Mouse (Mus musculus): ENCODE data around the gene Sys1. TPM values are rescaled to one million over a fixed set of nuclear protein-coding genes. Genes with fewer than 3 reads are reported as not detected.

Sys1 gene
- polyA plus RNA-seq (2015; fragmentation: Nextera tagmentation; extraction: Ambion mirVana) = 59.2 and 64.2 TPM in 2 replicates

GRCm38 (mm10) chr2:164456864-164457300 is at the start of gene Sys1:
TSS of gene Sys1 (plus strand) at chr2:164456964.
- no peak for ATAC-seq (replicated peaks; ENCODE audit: low FRiP score)
- Histone ChIP-seq H3K27ac (peak within 1 kb of the TSS; percentile 93), H3K4me2 (peak within 1 kb of the TSS; percentile 51), H3K9ac (peak within 1 kb of the TSS; percentile 43), H3K27me3 (no peaks in the 10 kb centered on the region), H3K4me3 (replicated peaks) (peak within 1 kb of the TSS; percentile 22), H3K36me3 (no peaks in the 10 kb centered on the region), H3K9me3 (replicated peaks) (no peaks in the 10 kb centered on the region), H3K4me1 (peaks cover 52% of the 10 kb centered on the region)
- 1% methylated on average over 7 of the region's 7 CpGs for WGBS

GRCm38 (mm10) chr2:164407708-164408107 is 49.1 kb upstream of the Sys1 start:
- H3K4me3 ChIP-seq (replicated peaks) = no peak overlapping the region
- peaks cover 88% of the 10 kb centered on the region for H3K27me3 ChIP-seq
- peak overlapping the region; percentile 32; the same call in 1 of the 2 replicates for H3K4me2 ChIP-seq
- no peak overlapping the region for H3K9ac ChIP-seq
- WGBS = 0% methylated on average over 22 of the region's 22 CpGs
- H3K4me1 ChIP-seq = peaks cover 31% of the 10 kb centered on the region
- H3K9me3 ChIP-seq (replicated peaks) = no peaks in the 10 kb centered on the region
- no peaks in the 10 kb centered on the region for H3K36me3 ChIP-seq
- no peak; the same call in 1 of the 2 replicates for ATAC-seq (replicated peaks; ENCODE audit: low FRiP score)
- no peak overlapping the region for H3K27ac ChIP-seq

GRCm38 (mm10) chr2:164414167-164414566 is 42.6 kb upstream of the Sys1 start:
- H3K27me3 ChIP-seq = peaks cover 34% of the 10 kb centered on the region
- no peak overlapping the region for H3K9ac ChIP-seq
- no peak for ATAC-seq (replicated peaks; ENCODE audit: low FRiP score)
- peak overlapping the region; percentile 25 for H3K4me3 ChIP-seq (replicated peaks)
- no peak overlapping the region for H3K27ac ChIP-seq
- H3K4me1 ChIP-seq = peaks cover 20% of the 10 kb centered on the region
- 22% methylated on average over 28 of the region's 28 CpGs for WGBS
- H3K4me2 ChIP-seq = peak overlapping the region; percentile 56
- H3K36me3 ChIP-seq = no peaks in the 10 kb centered on the region
- H3K9me3 ChIP-seq (replicated peaks) = no peaks in the 10 kb centered on the region

- peak overlapping the region; percentile 56 for H3K4me2 ChIP-seq
- H3K4me3 ChIP-seq (replicated peaks) = peak overlapping the region; percentile 25
- no peak for ATAC-seq (replicated peaks; ENCODE audit: low FRiP score)
- H3K27me3 ChIP-seq = peaks cover 30% of the 10 kb centered on the region
- H3K9ac ChIP-seq = no peak overlapping the region
- peaks cover 24% of the 10 kb centered on the region for H3K4me1 ChIP-seq
- H3K27ac ChIP-seq = no peak overlapping the region
- H3K36me3 ChIP-seq = no peaks in the 10 kb centered on the region
- H3K9me3 ChIP-seq (replicated peaks) = no peaks in the 10 kb centered on the region
- 70% methylated on average over 10 of the region's 10 CpGs for WGBS
Observed at GRCm38 (mm10) chr2:164414581-164414980, 42.2 kb upstream of the Sys1 start.

GRCm38 (mm10) chr2:164417198-164417597 is 39.6 kb upstream of the Sys1 start:
- Histone ChIP-seq H3K36me3 (no peaks in the 10 kb centered on the region), H3K27me3 (peaks cover 14% of the 10 kb centered on the region), H3K27ac (no peak overlapping the region), H3K4me3 (replicated peaks) (no peak overlapping the region), H3K4me2 (no peak overlapping the region), H3K9me3 (replicated peaks) (no peaks in the 10 kb centered on the region), H3K9ac (no peak overlapping the region), H3K4me1 (peaks cover 30% of the 10 kb centered on the region)
- WGBS = 1% methylated on average over 2 of the region's 2 CpGs
- no peak for ATAC-seq (replicated peaks; ENCODE audit: low FRiP score)

- no peak for ATAC-seq (replicated peaks; ENCODE audit: low FRiP score)
- WGBS = 35% methylated on average over 3 of the region's 3 CpGs
- H3K27ac ChIP-seq = peak overlapping the region; percentile 70
Observed at GRCm38 (mm10) chr2:164418308-164418875, 38.4 kb upstream of the Sys1 start.

GRCm38 (mm10) chr2:164419489-164419888 is 37.3 kb upstream of the Sys1 start:
- H3K27me3 ChIP-seq = peaks cover 2% of the 10 kb centered on the region
- no peak overlapping the region for H3K4me3 ChIP-seq (replicated peaks)
- H3K36me3 ChIP-seq = peaks cover 16% of the 10 kb centered on the region
- no peak overlapping the region for H3K4me2 ChIP-seq
- peak; percentile 72 for ATAC-seq (replicated peaks; ENCODE audit: low FRiP score)
- H3K4me1 ChIP-seq = peaks cover 23% of the 10 kb centered on the region
- H3K9me3 ChIP-seq (replicated peaks) = no peaks in the 10 kb centered on the region
- 1% methylated on average over 3 of the region's 3 CpGs for WGBS
- H3K9ac ChIP-seq = no peak overlapping the region
- H3K27ac ChIP-seq = peak overlapping the region; percentile 70; the same call in 1 of the 2 replicates

More at GRCm38 (mm10) chr2:164418308-164418875, 38.4 kb upstream of the Sys1 start:
- H3K4me3 ChIP-seq (replicated peaks) = no peak overlapping the region
- H3K9ac ChIP-seq = no peak overlapping the region
- H3K4me2 ChIP-seq = no peak overlapping the region
- peaks cover 11% of the 10 kb centered on the region for H3K27me3 ChIP-seq
- H3K36me3 ChIP-seq = peaks cover 5% of the 10 kb centered on the region
- H3K4me1 ChIP-seq = peaks cover 30% of the 10 kb centered on the region
- no peaks in the 10 kb centered on the region for H3K9me3 ChIP-seq (replicated peaks)

- WGBS = 91% methylated on average over 7 of the region's 7 CpGs
- Histone ChIP-seq H3K4me1 (peaks cover 27% of the 10 kb centered on the region), H3K9me3 (replicated peaks) (no peaks in the 10 kb centered on the region), H3K36me3 (peaks cover 33% of the 10 kb centered on the region), H3K27ac (no peak overlapping the region), H3K27me3 (no peaks in the 10 kb centered on the region), H3K9ac (no peak overlapping the region), H3K4me2 (no peak overlapping the region), H3K4me3 (replicated peaks) (no peak overlapping the region)
- ATAC-seq (replicated peaks; ENCODE audit: low FRiP score) = no peak
Observed at GRCm38 (mm10) chr2:164421306-164421705, 35.5 kb upstream of the Sys1 start.

- H3K9me3 ChIP-seq (replicated peaks) = no peaks in the 10 kb centered on the region
- peaks cover 39% of the 10 kb centered on the region for H3K36me3 ChIP-seq
- WGBS = 77% methylated on average over 8 of the region's 8 CpGs
- H3K27ac ChIP-seq = peak overlapping the region; percentile 23
- H3K4me2 ChIP-seq = no peak overlapping the region
- H3K27me3 ChIP-seq = no peaks in the 10 kb centered on the region
- H3K9ac ChIP-seq = no peak overlapping the region
- H3K4me1 ChIP-seq = peaks cover 30% of the 10 kb centered on the region
- H3K4me3 ChIP-seq (replicated peaks) = no peak overlapping the region
- ATAC-seq (replicated peaks; ENCODE audit: low FRiP score) = no peak
Observed at GRCm38 (mm10) chr2:164421979-164422378, 34.8 kb upstream of the Sys1 start.

GRCm38 (mm10) chr2:164422675-164423393 is 33.9 kb upstream of the Sys1 start:
- no peak for ATAC-seq (replicated peaks; ENCODE audit: low FRiP score)
- no peaks in the 10 kb centered on the region for H3K9me3 ChIP-seq (replicated peaks)
- H3K27ac ChIP-seq = no peak overlapping the region
- H3K4me2 ChIP-seq = no peak overlapping the region
- no peaks in the 10 kb centered on the region for H3K27me3 ChIP-seq
- no peak overlapping the region for H3K4me3 ChIP-seq (replicated peaks)
- H3K4me1 ChIP-seq = peaks cover 32% of the 10 kb centered on the region
- no peak overlapping the region for H3K9ac ChIP-seq
- H3K36me3 ChIP-seq = peaks cover 47% of the 10 kb centered on the region
- 81% methylated on average over 15 of the region's 15 CpGs for WGBS

GRCm38 (mm10) chr2:164423464-164423863 is 33.3 kb upstream of the Sys1 start:
- no peak overlapping the region for H3K4me2 ChIP-seq
- no peak overlapping the region for H3K27ac ChIP-seq
- H3K4me3 ChIP-seq (replicated peaks) = no peak overlapping the region

GRCm38 (mm10) chr2:164424406-164424805 is 32.4 kb upstream of the Sys1 start:
- peaks cover 24% of the 10 kb centered on the region for H3K4me1 ChIP-seq
- no peak overlapping the region for H3K4me2 ChIP-seq
- WGBS = 93% methylated on average over 8 of the region's 8 CpGs
- no peak overlapping the region for H3K9ac ChIP-seq
- no peak overlapping the region for H3K4me3 ChIP-seq (replicated peaks)
- no peak for ATAC-seq (replicated peaks; ENCODE audit: low FRiP score)
- H3K27ac ChIP-seq = no peak overlapping the region
- H3K27me3 ChIP-seq = no peaks in the 10 kb centered on the region
- H3K36me3 ChIP-seq = peaks cover 63% of the 10 kb centered on the region
- no peaks in the 10 kb centered on the region for H3K9me3 ChIP-seq (replicated peaks)

More at GRCm38 (mm10) chr2:164423464-164423863, 33.3 kb upstream of the Sys1 start:
- Histone ChIP-seq H3K36me3 (peaks cover 54% of the 10 kb centered on the region), H3K9me3 (replicated peaks) (no peaks in the 10 kb centered on the region), H3K27me3 (no peaks in the 10 kb centered on the region), H3K9ac (no peak overlapping the region), H3K4me1 (peaks cover 28% of the 10 kb centered on the region)
- WGBS = 78% methylated on average over 11 of the region's 11 CpGs
- ATAC-seq (replicated peaks; ENCODE audit: low FRiP score) = no peak

Measured in kidney, embryonic 15.5 days (tissue).